Mouse (Mus musculus) cerebellum, adult 9-10 months (tissue): ENCODE data around the gene Cdc123.

Experiments
- DNase-seq: peaks from one replicate; pipeline ENCODE4 v3.0.0; 2022

Gene Cdc123

GRCm38 (mm10) chr2:5844873-5845631 is at the start of gene Cdc123, which contains the start of gene Nudt5:
Cdc123 (minus strand) TSS chr2:5845164.
Nudt5 (plus strand) TSS chr2:5845019.
- peak; percentile 93 for DNase-seq

GRCm38 (mm10) chr2:5894296-5894695 is 49.3 kb upstream of the Cdc123 start:
- peak; percentile 31 for DNase-seq

- no peak for DNase-seq
These were observed 44.4 kb upstream of the Cdc123 start for GRCm38 (mm10) chr2:5889412-5889811.

GRCm38 (mm10) chr2:5888865-5889264 is 43.9 kb upstream of the Cdc123 start:
- no peak for DNase-seq

GRCm38 (mm10) chr2:5877446-5877845 is 32.5 kb upstream of the Cdc123 start:
- no peak for DNase-seq

- DNase-seq = no peak
These were observed 24.8 kb upstream of the Cdc123 start for GRCm38 (mm10) chr2:5869746-5870145.

- DNase-seq = no peak
These were observed 22.7 kb upstream of the Cdc123 start for GRCm38 (mm10) chr2:5867681-5868080.

- no peak for DNase-seq
These were observed 17.9 kb upstream of the Cdc123 start, which contains the start of gene Gm13199 for GRCm38 (mm10) chr2:5862834-5863233. Gm13199 (minus strand) TSS chr2:5862934.

GRCm38 (mm10) chr2:5851866-5852265 is 6.9 kb upstream of the Cdc123 start:
- no peak for DNase-seq

- no peak for DNase-seq
These were observed 6.2 kb upstream of the Cdc123 start for GRCm38 (mm10) chr2:5851116-5851515.

GRCm38 (mm10) chr2:5845826-5846225 is 862 bp upstream of the Cdc123 start:
- peak; percentile 32 for DNase-seq

- DNase-seq = no peak
These were observed 637 bp downstream of the Cdc123 start for GRCm38 (mm10) chr2:5844181-5844872.

GRCm38 (mm10) chr2:5840815-5841214 is 4.1 kb downstream of the Cdc123 start:
- DNase-seq = no peak

- DNase-seq = no peak
These were observed 19.6 kb downstream of the Cdc123 start for GRCm38 (mm10) chr2:5825265-5825913.

- no peak for DNase-seq
These were observed 20.3 kb downstream of the Cdc123 start for GRCm38 (mm10) chr2:5824685-5825084.

GRCm38 (mm10) chr2:5824213-5824612 is 20.8 kb downstream of the Cdc123 start:
- no peak for DNase-seq

GRCm38 (mm10) chr2:5822449-5822848 is 22.5 kb downstream of the Cdc123 start:
- DNase-seq = no peak

GRCm38 (mm10) chr2:5821264-5821663 is 23.7 kb downstream of the Cdc123 start:
- DNase-seq = no peak

GRCm38 (mm10) chr2:5811235-5811782 is 33.7 kb downstream of the Cdc123 start:
- DNase-seq = no peak

GRCm38 (mm10) chr2:5810036-5810718 is 34.8 kb downstream of the Cdc123 start:
- no peak for DNase-seq

- DNase-seq = peak; percentile 8
These were observed 38.8 kb downstream of the Cdc123 start for GRCm38 (mm10) chr2:5806201-5806600.

GRCm38 (mm10) chr2:5805228-5805627 is 39.7 kb downstream of the Cdc123 start:
- no peak for DNase-seq
